Mouse (Mus musculus) hindbrain, embryonic 12.5 days (tissue): ENCODE results near the gene Notum. TPM values are rescaled to one million over a fixed set of nuclear protein-coding genes. Genes with fewer than 3 reads are reported as not detected.

Experiments
- ATAC-seq: fragments of 200-750 bp; cut with Nextera tagmentation; 2 replicates; pipeline ENCODE4 v1.8.0; 2017; ENCODE audit warnings: moderate TSS enrichment; ENCODE audit not compliant: low FRiP score
- H3K27ac ChIP-seq: fragments of 300-500 bp; sonication (generic); 2 replicates; pipeline ENCODE4 v1.5.1; 2016; ENCODE audit warnings: mild to moderate bottlenecking
- H3K27me3 ChIP-seq: fragments of 300-500 bp; sonication (generic); 2 replicates; pipeline ENCODE4 v1.6.1; 2016; ENCODE audit warnings: mild to moderate bottlenecking
- H3K36me3 ChIP-seq: fragments of 300-500 bp; sonication (generic); 2 replicates; pipeline ENCODE4 v1.6.1; 2016; ENCODE audit warnings: mild to moderate bottlenecking
- H3K4me1 ChIP-seq: fragments of 300-500 bp; sonication (generic); 2 replicates; pipeline ENCODE4 v1.6.1; 2016
- H3K4me2 ChIP-seq: fragments of 300-500 bp; sonication (generic); replicated peaks from 2 replicates; pipeline ENCODE4 v1.6.1; 2016; ENCODE audit warnings: mild to moderate bottlenecking
- H3K4me3 ChIP-seq: fragments of 300-500 bp; sonication (generic); 2 replicates; pipeline ENCODE4 v1.5.1; 2016; ENCODE audit warnings: mild to moderate bottlenecking
- H3K9ac ChIP-seq: fragments of 300-500 bp; sonication (generic); 2 replicates; pipeline ENCODE4 v1.6.1; 2016; ENCODE audit warnings: mild to moderate bottlenecking, moderate library complexity
- H3K9me3 ChIP-seq: fragments of 300-500 bp; sonication (generic); replicated peaks from 2 replicates; pipeline ENCODE4 v1.6.1; 2016; ENCODE audit warnings: mild to moderate bottlenecking
- WGBS: fragments of 180-500 bp; shearing (Covaris S2); methylation state at CpG from one replicate; pipeline ENCODE4 v1.1.7; 2016; 5-methylcytosine and 5-hydroxymethylcytosine counted together
- microRNA-seq: library from miRNA; unstranded; fragments of <30 nt; microRNA quantifications from one replicate; pipeline ENCODE4, GENCODE M21; 2017
- polyA plus RNA-seq: library from polyadenylated mRNA; unstranded; fragments of >200 nt; fragmentation: Nextera tagmentation; extraction: Ambion mirVana; gene quantifications from 2 replicates; pipeline ENCODE4 v1.2.1, GENCODE M21; 2016

Gene Notum
- polyA plus RNA-seq, 1 experiment from 2014 or later = 3.0 TPM

DNA sequence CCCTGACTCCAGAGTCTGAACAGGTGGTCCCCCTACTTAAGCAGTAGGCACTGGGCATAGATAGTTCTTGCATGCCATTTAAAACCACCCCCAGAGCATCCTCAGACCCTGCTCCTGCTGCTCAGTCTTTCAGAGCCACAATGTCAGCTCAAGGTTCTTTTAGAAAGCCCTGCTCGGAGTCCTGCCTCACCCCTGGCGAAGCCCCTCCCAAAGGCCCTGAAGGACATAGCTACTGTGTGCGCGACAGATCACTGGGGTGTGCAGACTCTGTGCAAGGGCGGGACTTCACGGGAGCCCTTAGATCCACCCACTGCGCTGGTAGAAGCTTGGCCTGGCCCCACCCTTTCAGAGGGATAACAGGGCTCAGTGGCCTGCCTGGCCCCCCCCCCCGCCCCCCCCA, 51.7 kb downstream of the Notum start:
- 38% methylated on average over 8 of the region's 8 CpGs for WGBS
- Histone ChIP-seq H3K9ac (no peak overlapping the region), H3K4me1 (peaks cover 9% of the 10 kb centered on the region), H3K4me3 (no peak overlapping the region), H3K4me2 (no peak overlapping the region), H3K27ac (no peak overlapping the region), H3K9me3 (no peaks in the 10 kb centered on the region), H3K27me3 (peaks cover 26% of the 10 kb centered on the region), H3K36me3 (peaks cover 72% of the 10 kb centered on the region)
- ATAC-seq = no peak

- H3K4me3 ChIP-seq = peak within 1 kb of the TSS; percentile 13
- H3K27ac ChIP-seq = no peak within 1 kb of the TSS
- H3K9me3 ChIP-seq = no peaks in the 10 kb centered on the region
- H3K36me3 ChIP-seq = peaks cover 77% of the 10 kb centered on the region
- peak within 1 kb of the TSS; percentile 48 for H3K4me2 ChIP-seq
- peaks cover 26% of the 10 kb centered on the region for H3K27me3 ChIP-seq
- peak within 1 kb of the TSS; percentile 43; the same call in 1 of the 2 replicates for H3K9ac ChIP-seq
- 5% methylated on average over 45 of the region's 45 CpGs for WGBS
- H3K4me1 ChIP-seq = peaks cover 9% of the 10 kb centered on the region
- ATAC-seq = no peak
Observed at GRCm38 (mm10) chr11:120608241-120609034, 52.5 kb downstream of the Notum start, which contains the start of gene Npb. Gene Npb (plus strand): TSS chr11:120608477.

- Histone ChIP-seq H3K4me1 (peaks cover 9% of the 10 kb centered on the region), H3K9ac (no peak overlapping the region), H3K9me3 (no peaks in the 10 kb centered on the region), H3K36me3 (peaks cover 76% of the 10 kb centered on the region), H3K27me3 (peaks cover 26% of the 10 kb centered on the region), H3K4me2 (no peak overlapping the region), H3K27ac (no peak overlapping the region), H3K4me3 (no peak overlapping the region)
- ATAC-seq = no peak
- WGBS = 83% methylated on average over 4 of the region's 4 CpGs
Observed at GRCm38 (mm10) chr11:120606764-120607163, 54.2 kb downstream of the Notum start.

GRCm38 (mm10) chr11:120605667-120606066, 55.3 kb downstream of the Notum start:
- H3K36me3 ChIP-seq = peaks cover 71% of the 10 kb centered on the region
- no peaks in the 10 kb centered on the region for H3K9me3 ChIP-seq
- H3K27me3 ChIP-seq = peaks cover 26% of the 10 kb centered on the region
- 92% methylated on average over 7 of the region's 7 CpGs for WGBS
- H3K27ac ChIP-seq = no peak overlapping the region
- no peak overlapping the region for H3K4me3 ChIP-seq
- no peak for ATAC-seq
- H3K4me2 ChIP-seq = no peak overlapping the region
- no peak overlapping the region for H3K9ac ChIP-seq
- H3K4me1 ChIP-seq = peaks cover 9% of the 10 kb centered on the region

Small RNA genes lying within 50 kb of the gene (microRNA-seq; reads per million reads assigned to microRNA genes)
- gene Mir6936 = 3.8 reads per million, percentile 6 among the genes with 10 or more reads in this experiment

Other genes with a start within 250 kb of the Notum start
- 51.4 and 51.5 TPM in 2 replicates for gene Nploc4, start 223.5 kb downstream of the Notum start, polyA plus RNA-seq
- gene Tspan10, start 218.5 kb downstream of the Notum start, polyA plus RNA-seq = not detected in 2 replicates
- gene Pde6g, start 207.7 kb downstream of the Notum start, polyA plus RNA-seq = not detected in 2 replicates
- gene Oxld1, start 203.1 kb downstream of the Notum start, polyA plus RNA-seq = 10.6 and 11.3 TPM in 2 replicates
- gene Ccdc137, start 203.1 kb downstream of the Notum start, polyA plus RNA-seq = 33.8 and 35.5 TPM in 2 replicates
- 57.1 and 58.4 TPM in 2 replicates for gene Arl16, start 193.6 kb downstream of the Notum start, polyA plus RNA-seq
- 104 and 108 TPM in 2 replicates for gene Mrpl12, start 176.6 kb downstream of the Notum start, polyA plus RNA-seq
- 37.7 and 38.0 TPM in 2 replicates for gene Slc25a10, start 169.3 kb downstream of the Notum start, polyA plus RNA-seq
- gene Gcgr, start 130.5 kb downstream of the Notum start, polyA plus RNA-seq = 0.47 and 0.54 TPM in 2 replicates
- 210 and 219 TPM in 2 replicates for gene Mcrip1, start 111.4 kb downstream of the Notum start, polyA plus RNA-seq
- gene Ppp1r27, start 110.0 kb downstream of the Notum start, polyA plus RNA-seq = not detected in 2 replicates
- gene P4hb, start 87.9 kb downstream of the Notum start, polyA plus RNA-seq = 473 and 486 TPM in 2 replicates
- gene Arhgdia, start 79.6 kb downstream of the Notum start, polyA plus RNA-seq = 548 TPM in 2 replicates
- 539 and 588 TPM in 2 replicates for gene Alyref, start 62.8 kb downstream of the Notum start, polyA plus RNA-seq
- gene Anapc11, start 62.8 kb downstream of the Notum start, polyA plus RNA-seq = 153 and 170 TPM in 2 replicates
- 1.0 and 1.3 TPM in 2 replicates for gene Npb, start 52.7 kb downstream of the Notum start, polyA plus RNA-seq
- gene Pcyt2, start 43.2 kb downstream of the Notum start, polyA plus RNA-seq = 145 and 148 TPM in 2 replicates
- 43.9 and 50.0 TPM in 2 replicates for gene Sirt7, start 35.9 kb downstream of the Notum start, polyA plus RNA-seq
- gene Mafg, start 27.6 kb downstream of the Notum start, polyA plus RNA-seq = 40.1 TPM in 2 replicates
- gene Pycr1, start 17.4 kb downstream of the Notum start, polyA plus RNA-seq = 28.5 and 28.8 TPM in 2 replicates
- 0.39 and 0.60 TPM in 2 replicates for gene Myadml2, start 13.0 kb downstream of the Notum start, polyA plus RNA-seq
- gene Aspscr1, start 11.8 kb upstream of the Notum start, polyA plus RNA-seq = 144 and 151 TPM in 2 replicates
- 106 and 113 TPM in 2 replicates for gene Cenpx, start 52.6 kb upstream of the Notum start, polyA plus RNA-seq
- gene Lrrc45, start 52.8 kb upstream of the Notum start, polyA plus RNA-seq = 75.3 and 78.8 TPM in 2 replicates
- 98.4 and 99.9 TPM in 2 replicates for gene Rac3, start 60.3 kb upstream of the Notum start, polyA plus RNA-seq
- gene Dcxr, start 66.1 kb upstream of the Notum start, polyA plus RNA-seq = 11.6 and 12.2 TPM in 2 replicates
- 1.6 and 2.6 TPM in 2 replicates for gene Cbr2, start 70.9 kb upstream of the Notum start, polyA plus RNA-seq
- gene Hmga1b, start 101.6 kb upstream of the Notum start, polyA plus RNA-seq = 3.0 and 4.0 TPM in 2 replicates
- gene Rfng, start 123.0 kb upstream of the Notum start, polyA plus RNA-seq = 68.5 and 70.1 TPM in 2 replicates
- gene Gps1, start 123.1 kb upstream of the Notum start, polyA plus RNA-seq = 223 and 232 TPM in 2 replicates
- gene Dus1l, start 135.2 kb upstream of the Notum start, polyA plus RNA-seq = 54.5 and 60.0 TPM in 2 replicates
- 115 and 120 TPM in 2 replicates for gene Fasn, start 163.4 kb upstream of the Notum start, polyA plus RNA-seq